Mouse (Mus musculus): ENCODE results near the gene Cdk5rap3.

Cdk5rap3 gene

GRCm38 (mm10) chr11:96895886-96896285, 20.4 kb downstream of the Cdk5rap3 start:
- no peak for ATAC-seq (ENCODE audit: low TSS enrichment)

- ATAC-seq (ENCODE audit: low TSS enrichment), result no peak
Observed at GRCm38 (mm10) chr11:96893203-96893842, 23.0 kb downstream of the Cdk5rap3 start.

GRCm38 (mm10) chr11:96891784-96892527, 24.3 kb downstream of the Cdk5rap3 start:
- ATAC-seq (ENCODE audit: low TSS enrichment), result no peak

GRCm38 (mm10) chr11:96886942-96887546, 29.3 kb downstream of the Cdk5rap3 start:
- ATAC-seq (ENCODE audit: low TSS enrichment), result no peak

- no peak for ATAC-seq (ENCODE audit: low TSS enrichment)
Observed at GRCm38 (mm10) chr11:96885901-96886340, 30.4 kb downstream of the Cdk5rap3 start.

GRCm38 (mm10) chr11:96880296-96880695, 36.0 kb downstream of the Cdk5rap3 start:
- ATAC-seq (ENCODE audit: low TSS enrichment), result no peak

GRCm38 (mm10) chr11:96879359-96879758, 36.9 kb downstream of the Cdk5rap3 start:
- no peak for ATAC-seq (ENCODE audit: low TSS enrichment)

- no peak for ATAC-seq (ENCODE audit: low TSS enrichment)
Observed at GRCm38 (mm10) chr11:96878715-96879114, 37.6 kb downstream of the Cdk5rap3 start.

- no peak for ATAC-seq (ENCODE audit: low TSS enrichment)
Observed at GRCm38 (mm10) chr11:96877071-96877470, 39.2 kb downstream of the Cdk5rap3 start.

GRCm38 (mm10) chr11:96876300-96877040, 39.8 kb downstream of the Cdk5rap3 start:
- peak; percentile 43; the same call in 1 of the 2 replicates for ATAC-seq (ENCODE audit: low TSS enrichment)

- peak; percentile 64 for ATAC-seq (ENCODE audit: low TSS enrichment)
Observed at GRCm38 (mm10) chr11:96875745-96876144, 40.6 kb downstream of the Cdk5rap3 start.

GRCm38 (mm10) chr11:96875270-96875669, 41.0 kb downstream of the Cdk5rap3 start:
- no peak for ATAC-seq (ENCODE audit: low TSS enrichment)

GRCm38 (mm10) chr11:96873601-96874140, 42.6 kb downstream of the Cdk5rap3 start:
- ATAC-seq (ENCODE audit: low TSS enrichment), result 0 out of 2 replicates have a peak, but pooled peaks have one; percentile 17

GRCm38 (mm10) chr11:96872441-96873379, 43.6 kb downstream of the Cdk5rap3 start:
- ATAC-seq (ENCODE audit: low TSS enrichment), result peak; percentile 57; the same call in 1 of the 2 replicates

GRCm38 (mm10) chr11:96867149-96867548, 49.1 kb downstream of the Cdk5rap3 start:
- peak; percentile 53; the same call in 1 of the 2 replicates for ATAC-seq (ENCODE audit: low TSS enrichment)

GRCm38 (mm10) chr11:96863206-96863995, 52.9 kb downstream of the Cdk5rap3 start:
- peak; percentile 62; the same call in 1 of the 2 replicates for ATAC-seq (ENCODE audit: low TSS enrichment)

- no peak for ATAC-seq (ENCODE audit: low TSS enrichment)
Observed at GRCm38 (mm10) chr11:96862534-96862933, 53.8 kb downstream of the Cdk5rap3 start.

GRCm38 (mm10) chr11:96861878-96862289, 54.4 kb downstream of the Cdk5rap3 start:
- peak; percentile 76 for ATAC-seq (ENCODE audit: low TSS enrichment)

GRCm38 (mm10) chr11:96861446-96861845, 54.9 kb downstream of the Cdk5rap3 start:
- peak; percentile 50 for ATAC-seq (ENCODE audit: low TSS enrichment)
